Mouse (Mus musculus): Measurements from ENCODE around the gene Gm3336. TPM values are rescaled to one million over a fixed set of nuclear protein-coding genes. Genes with fewer than 3 reads are reported as not detected.

The Gm3336 gene
- total and polyA plus RNA-seq, 3 experiments, result 0.25 to 0.49 TPM; not detected in 1

DNA sequence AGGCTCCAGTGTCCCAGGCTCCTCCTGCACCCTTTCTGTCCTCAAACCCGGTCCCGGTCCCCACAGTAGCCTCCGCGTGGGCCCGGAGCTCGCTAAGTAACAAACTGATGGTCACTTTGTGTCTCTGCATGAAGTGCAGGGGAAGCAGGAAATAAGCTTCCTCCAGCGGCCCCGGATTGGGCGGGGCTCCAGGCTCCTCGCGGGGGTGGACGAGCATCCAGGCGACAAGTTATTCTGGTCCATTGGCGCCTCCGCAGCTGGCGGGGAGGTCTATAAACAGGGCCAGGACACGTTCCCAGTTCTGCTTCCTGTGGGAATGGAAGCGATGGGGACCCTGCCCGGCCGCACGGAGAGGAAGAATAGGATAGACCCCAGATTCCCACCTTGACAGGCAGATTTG lies 34.8 kb downstream of the Gm3336 start:
- Histone ChIP-seq H3K9me3 (replicated peaks; ENCODE audit: low read length) (no peaks in the 10 kb centered on the region), H3K9ac (ENCODE audit: insufficient read depth, low read depth) (peak overlapping the region; percentile 42), H3K79me2 (replicated peaks; ENCODE audit: control insufficient read depth, extremely low read depth, insufficient read depth, poor library complexity, severe bottlenecking) (no peaks in the 10 kb centered on the region), H3K4me1 (ENCODE audit: control insufficient read depth in 1 of 2, insufficient read depth in 2 of 2) (peaks cover 9 to 44% of the 10 kb centered on the region in 2 experiments), H3K36me3 (replicated peaks in 1 of 2; ENCODE audit: control insufficient read depth in 1 of 2, insufficient read depth in 1 of 2, low read length in 1 of 2) (peaks cover 14 to 45% of the 10 kb centered on the region in 2 experiments), H3K27me3 (replicated peaks) (no peaks in the 10 kb centered on the region), H3K27ac (ENCODE audit: insufficient read depth, low read depth) (peak overlapping the region; percentile 52), H3K4me3 (replicated peaks in 1 of 3; ENCODE audit: low read depth in 2 of 3, low read length in 2 of 3, poor library complexity in 1 of 3) (peak overlapping the region; percentile 16 to 51 (median 27)), H3K4me2 (ENCODE audit: insufficient read depth, low read depth, poor library complexity, severe bottlenecking) (peak overlapping the region; percentile 52)
- dilution Hi-C loops (cut with MboI; ENCODE audit: extremely low pct_ligation_motif_present, extremely low pct_unique_long_range_greater_than_20kb, low sequenced_read_pairs) (no loop called here), in situ Hi-C loops (cut with MboI; ENCODE audit: low pct_ligation_motif_present, low pct_unique_long_range_greater_than_20kb, low sequenced_read_pairs) (loop anchor here (5.0 kb wide), 1 partner anchor 36 kb away; the partner anchor contains the start of gene Gm3336)
- TF ChIP-seq KAT2A (IDR thresholded peaks at IDR 0.05; ENCODE audit: insufficient replicate concordance, low read length) (no peak), MAX (IDR thresholded peaks at IDR 0.05; ENCODE audit: low read length) (no peak; the same call in 1 of the 2 replicates), RCOR1 (conservative IDR thresholded peaks at IDR 0.05; ENCODE audit: low read depth, low read length) (no peak), ELF1 (IDR thresholded peaks at IDR 0.05; ENCODE audit: low read depth, low read length) (peak; percentile 76), JUND (conservative IDR thresholded peaks at IDR 0.05; ENCODE audit: low read depth, low read length) (no peak), SIN3A (IDR thresholded peaks at IDR 0.05; ENCODE audit: low read length) (peak; percentile 39), POLR2AphosphoS2 (IDR thresholded peaks at IDR 0.05; ENCODE audit: low read depth, low read length) (no peak), RAD21 (IDR thresholded peaks at IDR 0.05; ENCODE audit: low read depth, low read length) (no peak), EP300 (IDR thresholded peaks at IDR 0.05; ENCODE audit: low read length) (no peak), ZKSCAN1 (IDR thresholded peaks at IDR 0.05; ENCODE audit: borderline replicate concordance, low read depth, low read length) (no peak), IRF4 (IDR thresholded peaks at IDR 0.05; ENCODE audit: low read depth, low read length) (peak; percentile 32; the same call in 1 of the 2 replicates), HCFC1 (IDR thresholded peaks at IDR 0.05; ENCODE audit: low read depth, low read length) (peak; percentile 12; the same call in 1 of the 2 replicates), BHLHE40 (IDR thresholded peaks at IDR 0.05; ENCODE audit: low read depth, low read length) (0 out of 2 replicates have a peak, but pooled peaks have one; percentile 18), PAX5 (IDR thresholded peaks at IDR 0.05; ENCODE audit: low read length) (no peak), MXI1 (IDR thresholded peaks at IDR 0.05; ENCODE audit: low read depth, low read length) (no peak; the same call in 1 of the 2 replicates), TCF12 (IDR thresholded peaks at IDR 0.05; ENCODE audit: low read depth, low read length) (peak; percentile 63), MEF2A (IDR thresholded peaks at IDR 0.05; ENCODE audit: borderline replicate concordance, low read depth, low read length) (no peak), MAZ (IDR thresholded peaks at IDR 0.05; ENCODE audit: low read depth, low read length) (0 out of 2 replicates have a peak, but pooled peaks have one; percentile 18), CHD1 (IDR thresholded peaks at IDR 0.05; ENCODE audit: low read depth, low read length) (no peak), GABPA (IDR thresholded peaks at IDR 0.05; ENCODE audit: insufficient replicate concordance, low read depth, low read length) (no peak), TBP (conservative IDR thresholded peaks at IDR 0.05; ENCODE audit: low read depth, low read length) (no peak), NRF1 (IDR thresholded peaks at IDR 0.05; ENCODE audit: low read depth, low read length) (0 out of 2 replicates have a peak, but pooled peaks have one; percentile 15), CHD2 (IDR thresholded peaks at IDR 0.05; ENCODE audit: low read length) (no peak), USF2 (conservative IDR thresholded peaks at IDR 0.05; ENCODE audit: low read depth, low read length) (no peak), MYC (IDR thresholded peaks at IDR 0.05; ENCODE audit: low read depth, low read length) (no peak), SMC3 (IDR thresholded peaks at IDR 0.05; ENCODE audit: low read depth, low read length) (no peak), ZNF384 (IDR thresholded peaks at IDR 0.05; ENCODE audit: low read depth, low read length) (no peak), POLR2A (IDR thresholded peaks at IDR 0.05; ENCODE audit: low read depth, low read length) (peak; percentile 76), NELFE (IDR thresholded peaks at IDR 0.05; ENCODE audit: low read depth, low read length) (peak; percentile 65), MAFK (IDR thresholded peaks at IDR 0.05; ENCODE audit: insufficient replicate concordance, low read length) (no peak), ETS1 (conservative IDR thresholded peaks at IDR 0.05; ENCODE audit: low read depth, low read length) (no peak), ZC3H11A (IDR thresholded peaks at IDR 0.05; ENCODE audit: low read depth, low read length) (no peak), ZMIZ1 (IDR thresholded peaks at IDR 0.05; ENCODE audit: low read depth, low read length) (0 out of 2 replicates have a peak, but pooled peaks have one; percentile 39), CTCF (conservative IDR thresholded peaks at IDR 0.05 in 1 of 2, IDR thresholded peaks at IDR 0.05 in 1 of 2; ENCODE audit: low read depth in 2 of 2, low read length in 2 of 2) (no peak), JUN (IDR thresholded peaks at IDR 0.05; ENCODE audit: insufficient read depth, low read depth, low read length) (no peak), USF1 (IDR thresholded peaks at IDR 0.05; ENCODE audit: low read depth, low read length) (no peak), E2F4 (IDR thresholded peaks at IDR 0.05; ENCODE audit: insufficient replicate concordance, low read depth, low read length) (no peak)
- peak; percentile 67 for DNase-seq (ENCODE audit: extremely low read depth)

Measured in CH12.LX (cell line).